ENCODE assay signal across 9 mouse cellular contexts in genomic region chr5:74197541-74198330, GRCm38 (mm10). TPM values are rescaled to one million over a fixed set of nuclear protein-coding genes. Genes with fewer than 3 reads are reported as not detected.
DNase-seq lines count a peak whose midpoint lies in the region; ATAC-seq lines count a peak whose summit lies in the region.
"Had no signal": no experiment of that assay in that cellular context is flagged by ENCODE, and none has a peak within 500 bp of the region (broad histone marks: within the 10 kb centered on the region; RNA-seq: fewer than 3 reads in every experiment).

No protein-coding gene starts in this region.

- DNase-seq in cerebellum, postnatal 10 days = peak; percentile 36 to 45
- no peak for DNase-seq in intestine, embryonic 14.5 days (ENCODE audit: low spot score)
- DNase-seq in right cerebral cortex, adult 2 months (ENCODE audit: low spot score in 2 of 2) = no peak
- no peak for DNase-seq in adrenal gland, adult 2 months

- H3K4me3 ChIP-seq in megakaryocyte, embryonic 14.5 days (replicated peaks) = peak overlapping the region; percentile 10
- peak overlapping the region; percentile 79 for H3K4me3 ChIP-seq in intestine, embryonic 14.5 days (ENCODE audit: low read depth, low read length)
- H3K4me3 ChIP-seq in stomach, embryonic 16.5 days (replicated peaks; ENCODE audit: low read length) = peak overlapping the region; percentile 99
- H3K4me3 ChIP-seq: erythroblast, embryonic 14.5 days had no signal

- 63% methylated on average over 22 of the region's 22 CpGs for WGBS in intestine, embryonic 14.5 days
- 69% methylated on average over 22 of the region's 22 CpGs for WGBS in stomach, embryonic 16.5 days

- H3K4me1 ChIP-seq in megakaryocyte, embryonic 14.5 days = peaks cover 55% of the 10 kb centered on the region
- peaks cover 35% of the 10 kb centered on the region for H3K4me1 ChIP-seq in intestine, embryonic 14.5 days (replicated peaks; ENCODE audit: control insufficient read depth, insufficient read depth, low read length)
- H3K4me1 ChIP-seq in stomach, embryonic 16.5 days (ENCODE audit: control insufficient read depth, insufficient read depth, low read length) = peaks cover 39% of the 10 kb centered on the region

- peak overlapping the region; percentile 91; the same call in 1 of the 2 replicates for H3K9ac ChIP-seq in intestine, embryonic 14.5 days (ENCODE audit: low read length)
- peak overlapping the region; percentile 66 for H3K9ac ChIP-seq in stomach, embryonic 16.5 days (ENCODE audit: low read length)

- H3K27me3 ChIP-seq in megakaryocyte, embryonic 14.5 days (replicated peaks) = peaks cover 41% of the 10 kb centered on the region
- no peaks in the 10 kb centered on the region for H3K27me3 ChIP-seq in intestine, embryonic 14.5 days (replicated peaks; ENCODE audit: control insufficient read depth, insufficient read depth, low read length)
- H3K27me3 ChIP-seq in stomach, embryonic 16.5 days (ENCODE audit: control insufficient read depth, insufficient read depth, low read length) = no peaks in the 10 kb centered on the region

- H3K36me3 ChIP-seq in megakaryocyte, embryonic 14.5 days (replicated peaks; ENCODE audit: low read length) = peaks cover 15% of the 10 kb centered on the region
- H3K36me3 ChIP-seq in intestine, embryonic 14.5 days (ENCODE audit: control insufficient read depth, insufficient read depth, low read length) = peaks cover 34% of the 10 kb centered on the region
- H3K36me3 ChIP-seq in stomach, embryonic 16.5 days (ENCODE audit: control insufficient read depth, insufficient read depth, low read length) = peaks cover 13% of the 10 kb centered on the region

- no peak for ATAC-seq in cerebellum, adult (ENCODE audit: insufficient number of reproducible peaks, low FRiP score, low TSS enrichment)
- no peak for ATAC-seq in megakaryocyte, adult 5-6 weeks (ENCODE audit: poor library complexity, severe bottlenecking)
- ATAC-seq in intestine, embryonic 14.5 days (replicated peaks; ENCODE audit: low FRiP score, low TSS enrichment, low read depth) = no peak
- no peak for ATAC-seq in stomach, embryonic 16.5 days (ENCODE audit: insufficient read depth, low FRiP score)

- H3K27ac ChIP-seq in intestine, embryonic 14.5 days (ENCODE audit: low read depth) = peak overlapping the region; percentile 80; the same call in 1 of the 2 replicates
- peak overlapping the region; percentile 64 for H3K27ac ChIP-seq in stomach, embryonic 16.5 days (ENCODE audit: low read length)

- peak overlapping the region; percentile 98 for H3K4me2 ChIP-seq in intestine, embryonic 14.5 days (ENCODE audit: low read length)
- peak overlapping the region; percentile 99 for H3K4me2 ChIP-seq in stomach, embryonic 16.5 days (ENCODE audit: low read depth, low read length)

- peaks cover 3% of the 10 kb centered on the region; the same call in 1 of the 2 replicates for H3K9me3 ChIP-seq in megakaryocyte, embryonic 14.5 days
- H3K9me3 ChIP-seq in intestine, embryonic 14.5 days (ENCODE audit: control insufficient read depth, low read length) = no peaks in the 10 kb centered on the region
- H3K9me3 ChIP-seq in stomach, embryonic 16.5 days (replicated peaks; ENCODE audit: control insufficient read depth, low read length) = no peaks in the 10 kb centered on the region

RNA-seq across cellular contexts. Expression of gene Rasl11b, which starts 2.6 kb away (rescaled TPM):
- polyA plus RNA-seq in megakaryocyte, embryonic 14.5 days (2012; ENCODE audit: insufficient read depth, low replicate concordance) = 2.0 TPM in 1 of 2 replicates, not detected in the other
- 2.0 and 2.1 TPM in 2 replicates for total RNA-seq in megakaryocyte, adult 5-6 weeks (2015)
- total RNA-seq in megakaryocyte, adult 5-6 weeks (2017) = 0.98 and 1.0 TPM in 2 replicates
- polyA plus RNA-seq in intestine, embryonic 14.5 days (2014; fragmentation: Nextera tagmentation; extraction: Ambion mirVana) = 39.6 and 43.8 TPM in 2 replicates
- 52.8 and 56.1 TPM in 2 replicates for polyA plus RNA-seq in stomach, embryonic 16.5 days (2015; fragmentation: Nextera tagmentation; extraction: Ambion mirVana)
- 10 to 100 TPM; 16.8 to 24.3 TPM for total RNA-seq in adrenal gland, adult 2 months (2021)
- 37.4 and 41.9 TPM in 2 replicates for polyA plus RNA-seq in adrenal gland, adult 2 months (2012; rRNA removed)
- polyA plus RNA-seq: erythroblast, embryonic 14.5 days had no signal

Comparison
In these comparisons a context has a peak if more than half of its experiments do, and no peak if none do; other contexts are left out.
1. DNase-seq: peak in cerebellum, postnatal 10 days (2 of 2); none in intestine, embryonic 14.5 days (single experiment), right cerebral cortex, adult 2 months (0 of 2) and adrenal gland, adult 2 months (single experiment).
2. H3K4me3 ChIP-seq: peak in every context shown above with its lines; median percentile 99 in stomach, embryonic 16.5 days; 79 in intestine, embryonic 14.5 days; 10 in megakaryocyte, embryonic 14.5 days.
3. RNA of gene Rasl11b, which starts 2.6 kb away (polyA plus RNA-seq): 52.8 to 56.1 TPM in stomach, embryonic 16.5 days, 37.4 to 41.9 TPM in adrenal gland, adult 2 months and 39.6 to 43.8 TPM in intestine, embryonic 14.5 days; 2.0 TPM in megakaryocyte, embryonic 14.5 days; every median in the first group is over 10 times any median in the second.